Mouse (Mus musculus) hindbrain, embryonic 14.5 days (tissue): Measurements from ENCODE around the gene Mat2a. TPM values are rescaled to one million over a fixed set of nuclear protein-coding genes. Genes with fewer than 3 reads are reported as not detected.

Experiments
- ATAC-seq: fragments of 200-750 bp; cut with Nextera tagmentation; 2 replicates; pipeline ENCODE4 v1.8.0; 2017; ENCODE audit warnings: moderate number of reproducible peaks, mild to moderate bottlenecking, moderate TSS enrichment, moderate library complexity; ENCODE audit not compliant: low FRiP score
- DNase-seq: peaks from one replicate; pipeline ENCODE4 v3.0.0-alpha.2; 2015; ENCODE audit warnings: low spot score
- H3K27ac ChIP-seq: fragments of 300-500 bp; sonication (generic); 2 replicates; pipeline ENCODE4 v1.5.1; 2014; ENCODE audit warnings: mild to moderate bottlenecking, moderate library complexity
- H3K27me3 ChIP-seq: fragments of 300-500 bp; sonication (generic); 2 replicates; pipeline ENCODE4 v1.6.1; 2014; ENCODE audit warnings: mild to moderate bottlenecking, low read length, mixed read lengths; ENCODE audit not compliant: control insufficient read depth, insufficient read depth
- H3K36me3 ChIP-seq: fragments of 300-500 bp; sonication (generic); replicated peaks from 2 replicates; pipeline ENCODE4 v1.6.1; 2014; ENCODE audit not compliant: control insufficient read depth, insufficient read depth
- H3K4me1 ChIP-seq: fragments of 300-500 bp; sonication (generic); replicated peaks from 2 replicates; pipeline ENCODE4 v1.6.1; 2014; ENCODE audit warnings: antibody characterized with exemption, low read length, mixed read lengths; ENCODE audit not compliant: control insufficient read depth, insufficient read depth
- H3K4me2 ChIP-seq: fragments of 300-500 bp; sonication (generic); replicated peaks from 2 replicates; pipeline ENCODE4 v1.6.1; 2014; ENCODE audit warnings: mild to moderate bottlenecking, moderate library complexity
- H3K4me3 ChIP-seq: fragments of 300-500 bp; sonication (generic); replicated peaks from 2 replicates; pipeline ENCODE4 v1.5.1; 2014; ENCODE audit warnings: mild to moderate bottlenecking, low read length
- H3K9ac ChIP-seq: fragments of 300-500 bp; sonication (generic); 2 replicates; pipeline ENCODE4 v1.6.1; 2014
- H3K9me3 ChIP-seq: fragments of 300-500 bp; sonication (generic); 2 replicates; pipeline ENCODE4 v1.6.1; 2016; ENCODE audit warnings: low read length; ENCODE audit not compliant: control insufficient read depth
- WGBS: fragments of 180-500 bp; shearing (Covaris S2); extraction: QIAGEN DNeasy Blood & Tissue Kit; methylation state at CpG from one replicate; pipeline ENCODE4 v1.1.7; 2014; 5-methylcytosine and 5-hydroxymethylcytosine counted together
- polyA plus RNA-seq: library from polyadenylated mRNA; unstranded; fragments of >200 nt; fragmentation: Nextera tagmentation; extraction: Ambion mirVana; gene quantifications from 2 replicates; pipeline ENCODE4 v1.2.1, GENCODE M21; 2014

Gene Mat2a
- polyA plus RNA-seq, 1 experiment from 2014 or later = 336 TPM

DNA sequence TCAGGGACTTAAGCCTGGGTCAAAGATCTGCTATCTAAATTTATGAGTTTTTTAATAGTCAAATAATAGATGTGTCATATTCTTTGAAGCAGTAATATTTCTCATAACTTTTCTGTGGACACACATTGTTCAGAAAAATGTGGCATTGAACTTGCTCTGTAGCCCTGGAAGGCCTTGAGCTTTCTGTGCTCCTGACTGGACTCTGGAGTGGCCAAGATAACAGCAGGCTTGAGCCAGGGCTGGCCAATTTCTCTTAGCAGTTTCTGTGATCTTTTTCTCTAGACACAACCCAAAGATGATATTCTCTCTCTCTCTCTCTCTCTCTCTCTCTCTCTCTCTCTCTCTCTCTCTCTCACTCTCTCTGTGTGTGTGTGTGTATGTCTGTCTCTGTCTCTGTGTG lies 5.7 kb upstream of the Mat2a start:
- H3K4me2 ChIP-seq = no peak overlapping the region
- no peaks in the 10 kb centered on the region for H3K36me3 ChIP-seq
- no peaks in the 10 kb centered on the region for H3K27me3 ChIP-seq
- H3K9ac ChIP-seq = no peak overlapping the region
- no peak overlapping the region for H3K27ac ChIP-seq
- no peaks in the 10 kb centered on the region for H3K9me3 ChIP-seq
- ATAC-seq (no peak), DNase-seq (no peak)
- H3K4me1 ChIP-seq = peaks cover 16% of the 10 kb centered on the region
- no peak overlapping the region for H3K4me3 ChIP-seq

DNA sequence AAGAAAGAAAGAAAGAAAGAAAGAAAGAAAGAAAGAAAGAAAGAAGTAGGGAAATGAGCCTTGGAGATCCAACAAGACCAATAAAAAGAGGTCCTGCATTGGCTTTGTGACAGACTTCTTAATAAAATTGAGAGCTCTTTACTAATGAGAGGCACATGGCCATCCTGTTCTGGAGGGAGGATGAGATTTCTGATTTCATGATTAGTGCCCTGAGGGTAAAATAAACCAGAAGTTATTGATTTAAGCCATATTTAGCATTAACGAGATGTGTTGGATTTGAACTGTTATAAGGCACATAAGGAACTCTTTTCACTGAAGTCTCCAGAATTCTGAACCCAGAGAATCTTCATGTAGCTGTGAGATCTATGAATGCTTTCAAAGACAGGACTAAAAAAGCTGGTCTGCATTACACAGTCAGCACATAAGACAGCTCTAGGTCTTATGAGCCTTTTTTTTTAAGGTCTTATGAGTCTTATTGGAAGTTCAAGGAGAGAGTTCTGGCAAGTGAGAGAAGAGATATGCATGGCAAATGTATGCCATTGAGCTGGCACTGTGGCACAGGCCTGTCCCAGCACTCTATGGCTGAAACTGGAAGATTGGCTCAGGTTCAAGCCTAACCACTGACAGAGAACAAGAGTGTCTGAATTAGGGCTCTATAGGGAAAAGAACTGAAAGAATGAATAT lies 3.7 kb upstream of the Mat2a start:
- no peak overlapping the region for H3K4me3 ChIP-seq
- H3K36me3 ChIP-seq = no peaks in the 10 kb centered on the region
- no peak overlapping the region for H3K4me2 ChIP-seq
- H3K27me3 ChIP-seq = no peaks in the 10 kb centered on the region
- no peak overlapping the region for H3K27ac ChIP-seq
- no peak for DNase-seq
- H3K4me1 ChIP-seq = peaks cover 18% of the 10 kb centered on the region
- WGBS = 87% methylated on average over 1 of the region's 1 CpGs
- no peak for ATAC-seq
- no peaks in the 10 kb centered on the region for H3K9me3 ChIP-seq
- no peak overlapping the region for H3K9ac ChIP-seq

DNA sequence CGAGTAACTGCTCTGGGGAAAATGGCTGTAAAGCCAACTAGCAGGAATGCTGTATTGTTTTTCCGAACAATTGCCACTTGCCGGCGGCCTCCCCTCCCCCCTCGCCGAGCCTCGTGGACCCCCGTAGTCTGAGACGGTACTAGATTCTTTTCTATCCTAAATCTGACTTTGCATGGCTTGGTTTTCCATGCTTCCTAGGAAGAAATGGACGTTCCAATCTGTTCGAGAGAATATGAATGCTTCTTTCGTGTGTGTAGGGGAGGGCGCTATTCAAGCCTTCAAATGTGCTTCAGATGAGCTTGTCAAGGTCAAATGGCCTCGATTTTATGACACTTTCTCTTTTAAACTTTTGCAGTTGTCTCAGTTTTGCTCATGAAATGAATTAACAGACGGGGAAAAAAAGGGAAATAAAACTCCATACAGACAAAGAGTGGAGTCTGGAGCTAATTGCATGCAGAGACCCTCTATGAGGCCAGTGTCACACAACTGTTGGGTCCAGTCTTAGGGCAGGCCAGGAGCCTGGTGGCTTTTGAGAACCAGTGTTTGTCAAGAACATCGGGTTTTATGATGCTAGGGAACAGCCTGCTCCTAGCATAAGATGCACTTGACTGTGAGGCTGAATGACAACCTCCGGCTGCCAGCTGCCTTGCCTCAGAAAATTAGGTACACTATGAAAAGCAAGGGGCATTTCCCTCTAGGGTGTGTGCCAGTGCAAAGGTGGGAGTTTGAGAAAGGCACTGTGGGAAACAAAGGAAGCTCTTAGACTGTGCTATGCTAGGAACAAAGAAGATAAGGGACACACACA lies 1.0 kb upstream of the Mat2a start:
- H3K4me3 ChIP-seq = peak overlapping the region; percentile 91
- WGBS = 8% methylated on average over 17 of the region's 17 CpGs
- no peaks in the 10 kb centered on the region for H3K9me3 ChIP-seq
- peaks cover 37% of the 10 kb centered on the region for H3K4me1 ChIP-seq
- DNase-seq (peak; percentile 66), ATAC-seq (no peak)
- no peaks in the 10 kb centered on the region for H3K27me3 ChIP-seq
- peaks cover 22% of the 10 kb centered on the region for H3K36me3 ChIP-seq
- H3K27ac ChIP-seq = peak overlapping the region; percentile 100
- peak overlapping the region; percentile 99 for H3K4me2 ChIP-seq
- H3K9ac ChIP-seq = peak overlapping the region; percentile 100

DNA sequence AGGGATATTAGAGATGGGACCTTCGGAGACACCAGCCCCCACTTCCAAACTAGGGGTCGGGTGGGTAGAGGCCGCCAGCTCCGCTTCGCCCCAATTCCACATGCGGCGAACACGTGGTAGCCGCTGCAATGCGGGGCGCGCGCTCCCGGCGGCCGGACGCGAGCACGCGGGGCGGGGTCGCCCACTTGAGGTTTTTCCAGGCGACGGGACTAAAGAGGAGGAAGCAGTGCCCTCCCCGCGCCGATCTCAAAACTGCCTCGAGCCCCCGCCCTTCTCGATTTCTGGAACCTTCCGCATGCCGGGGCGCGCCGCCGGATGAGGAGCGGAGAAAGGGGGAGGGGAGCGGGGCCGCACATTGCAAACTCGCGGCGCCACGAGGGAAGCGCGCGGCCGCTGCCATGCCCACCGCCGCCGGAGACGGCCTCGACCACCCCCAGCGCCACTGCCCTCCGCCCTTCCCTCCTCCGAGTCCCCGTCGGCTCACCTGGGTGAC lies 450 bp downstream of the Mat2a start:
- Histone ChIP-seq H3K4me2 (peak overlapping the region; percentile 99), H3K9me3 (no peaks in the 10 kb centered on the region), H3K9ac (peak overlapping the region; percentile 100), H3K4me1 (peaks cover 37% of the 10 kb centered on the region), H3K27me3 (no peaks in the 10 kb centered on the region), H3K4me3 (peak overlapping the region; percentile 91), H3K36me3 (peaks cover 37% of the 10 kb centered on the region), H3K27ac (peak overlapping the region; percentile 100)
- DNase-seq (peak; percentile 79), ATAC-seq (peak; percentile 29)
- WGBS = under 1% methylated on average over 50 of the region's 57 CpGs

DNA sequence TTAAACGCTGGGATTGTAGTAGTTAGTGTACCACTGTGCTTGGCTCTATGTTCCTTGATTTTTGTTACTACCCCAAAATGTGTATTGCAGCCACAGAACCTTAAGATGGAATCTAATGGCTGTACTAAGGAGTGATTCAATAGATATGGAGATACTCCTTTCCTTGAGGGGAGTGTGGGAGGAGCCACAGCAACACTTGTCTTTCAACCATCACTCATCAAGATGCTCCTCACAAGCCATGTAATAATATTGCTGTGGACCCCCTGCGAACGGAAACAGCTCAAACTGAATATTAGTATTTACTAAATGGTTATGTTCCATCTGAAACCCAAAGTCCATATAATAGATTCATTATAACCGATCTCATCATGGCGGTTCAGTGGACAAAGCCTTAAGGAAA lies 1.1 kb downstream of the Mat2a start:
- H3K36me3 ChIP-seq = peaks cover 44% of the 10 kb centered on the region
- H3K9me3 ChIP-seq = no peaks in the 10 kb centered on the region
- ATAC-seq (no peak), DNase-seq (no peak)
- H3K27ac ChIP-seq = peak overlapping the region; percentile 100; the same call in 1 of the 2 replicates
- peak overlapping the region; percentile 91 for H3K4me3 ChIP-seq
- H3K9ac ChIP-seq = peak overlapping the region; percentile 100
- WGBS = 4% methylated on average over 5 of the region's 5 CpGs
- peak overlapping the region; percentile 99 for H3K4me2 ChIP-seq
- H3K27me3 ChIP-seq = no peaks in the 10 kb centered on the region
- peaks cover 37% of the 10 kb centered on the region for H3K4me1 ChIP-seq

DNA sequence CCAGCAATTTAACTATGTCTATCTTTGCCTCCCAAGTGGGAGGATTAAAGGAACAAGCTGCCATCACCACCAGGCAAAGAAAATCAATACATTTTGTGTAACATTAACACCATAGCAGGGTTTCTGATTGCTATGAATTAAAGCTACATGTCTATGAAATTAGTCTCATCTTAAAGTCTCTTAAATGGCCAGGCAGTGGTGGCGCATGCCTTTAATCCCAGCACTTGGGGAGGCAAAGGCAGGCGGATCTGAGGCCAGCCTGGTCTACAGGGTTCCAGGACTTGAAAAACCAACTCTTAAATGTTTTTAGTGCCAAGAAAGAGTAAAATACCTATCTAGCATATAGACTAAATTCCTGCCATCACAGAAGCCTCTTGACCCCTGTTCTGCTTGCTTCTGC lies 7.2 kb downstream of the Mat2a start:
- no peak overlapping the region for H3K4me3 ChIP-seq
- DNase-seq (no peak), ATAC-seq (no peak)
- no peak overlapping the region for H3K9ac ChIP-seq
- H3K9me3 ChIP-seq = no peaks in the 10 kb centered on the region
- H3K4me2 ChIP-seq = no peak overlapping the region
- no peak overlapping the region for H3K27ac ChIP-seq
- H3K4me1 ChIP-seq = peaks cover 10% of the 10 kb centered on the region; the same call in 1 of the 2 replicates
- peaks cover 100% of the 10 kb centered on the region for H3K36me3 ChIP-seq
- no peaks in the 10 kb centered on the region for H3K27me3 ChIP-seq
- WGBS = 85% methylated on average over 2 of the region's 2 CpGs

DNA sequence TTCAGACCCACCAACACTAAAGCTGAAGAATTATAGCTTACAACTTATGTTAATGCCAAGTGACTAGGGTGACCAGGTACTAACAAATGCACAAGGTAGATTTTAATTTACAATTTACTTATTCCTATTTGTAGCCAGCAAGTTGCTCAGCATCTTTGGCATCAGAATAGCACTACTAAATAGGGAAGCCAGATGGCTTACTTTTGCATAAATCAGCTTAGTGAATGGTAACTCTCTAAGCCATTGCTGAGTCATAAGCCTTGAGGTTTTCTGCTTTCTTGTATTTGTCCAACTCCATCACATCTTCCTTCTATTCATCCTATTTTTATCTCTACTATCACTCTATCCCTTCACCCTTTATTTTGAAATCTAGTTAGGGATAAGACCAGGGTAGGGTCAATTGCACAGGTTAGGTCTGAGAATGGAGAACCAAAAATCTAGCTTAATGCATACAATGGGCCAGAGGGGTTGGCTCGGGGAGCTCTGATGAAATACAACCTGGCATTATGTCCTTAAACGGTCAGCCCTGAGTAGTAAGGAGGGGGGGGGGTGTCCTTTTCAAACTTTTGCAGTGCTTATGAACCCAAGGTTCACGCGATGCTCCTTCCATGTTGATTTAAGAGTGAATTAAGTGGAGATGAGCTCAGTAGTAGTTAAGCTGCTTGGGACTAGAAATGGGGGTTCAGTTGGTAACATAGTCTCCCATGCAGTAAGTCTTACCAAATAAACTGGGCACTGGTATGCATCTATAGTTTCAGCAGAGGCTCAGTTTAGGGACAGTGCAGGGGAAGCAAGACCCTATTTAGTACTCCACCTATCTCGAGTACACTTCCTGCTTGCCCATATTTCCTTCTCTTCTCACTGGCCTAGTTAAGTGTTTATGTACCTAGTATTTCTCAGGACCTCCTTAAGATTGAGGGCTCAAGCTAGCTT lies 8.1 kb downstream of the Mat2a start:
- no peak overlapping the region for H3K4me3 ChIP-seq
- H3K4me2 ChIP-seq = no peak overlapping the region
- no peak overlapping the region for H3K9ac ChIP-seq
- H3K27ac ChIP-seq = 0 out of 2 replicates have a peak overlapping the region, but pooled peaks have one; percentile 5
- H3K36me3 ChIP-seq = peaks cover 93% of the 10 kb centered on the region
- no peaks in the 10 kb centered on the region for H3K9me3 ChIP-seq
- 35% methylated on average over 5 of the region's 5 CpGs for WGBS
- DNase-seq (no peak), ATAC-seq (peak; percentile 37; the same call in 1 of the 2 replicates)
- peaks cover under 1% of the 10 kb centered on the region; the same call in 1 of the 2 replicates for H3K4me1 ChIP-seq
- no peaks in the 10 kb centered on the region for H3K27me3 ChIP-seq

DNA sequence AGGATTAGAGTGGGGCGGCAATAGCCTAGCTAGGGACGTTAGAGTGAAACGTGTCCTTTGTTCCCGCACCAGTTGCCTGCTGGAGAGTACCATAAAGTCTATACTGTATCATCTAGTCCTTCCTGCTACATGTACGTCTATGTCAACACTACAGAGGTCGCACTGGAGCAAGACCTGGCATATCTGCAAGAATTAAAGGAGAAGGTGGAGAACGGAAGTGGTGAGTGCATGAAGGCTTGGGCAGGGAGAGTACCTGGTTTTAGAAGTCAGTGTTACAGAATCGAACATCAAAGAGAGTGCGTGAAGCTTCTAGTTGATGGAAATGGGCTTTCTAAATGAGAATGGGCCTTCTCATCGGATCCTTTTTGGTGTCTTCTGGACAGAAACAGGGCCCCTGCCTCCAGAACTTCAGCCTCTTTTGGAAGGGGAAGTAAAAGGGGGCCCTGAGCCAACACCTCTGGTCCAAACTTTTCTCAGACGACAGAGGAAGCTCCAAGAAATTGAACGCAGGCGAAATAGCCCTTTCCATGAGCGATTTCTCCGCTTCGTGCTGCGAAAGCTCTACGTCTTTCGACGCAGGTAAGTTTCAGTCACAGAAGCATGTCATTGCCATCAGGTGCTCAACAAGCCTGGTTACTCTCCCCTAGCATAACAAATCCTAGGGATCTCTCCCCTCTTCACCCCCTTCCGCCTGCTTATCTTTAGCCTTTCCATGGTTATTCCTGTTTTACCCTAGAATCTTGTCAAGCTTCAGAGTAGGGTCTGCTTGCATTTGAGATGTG lies 10.1 kb downstream of the Mat2a start:
- WGBS = 91% methylated on average over 21 of the region's 21 CpGs
- H3K4me3 ChIP-seq = no peak overlapping the region
- no peaks in the 10 kb centered on the region for H3K4me1 ChIP-seq
- H3K27ac ChIP-seq = no peak overlapping the region
- H3K9me3 ChIP-seq = no peaks in the 10 kb centered on the region
- H3K36me3 ChIP-seq = peaks cover 93% of the 10 kb centered on the region
- no peak overlapping the region for H3K4me2 ChIP-seq
- no peak for ATAC-seq
- H3K9ac ChIP-seq = no peak overlapping the region
- DNase-seq = no peak
- H3K27me3 ChIP-seq = no peaks in the 10 kb centered on the region
